Mouse (Mus musculus): Measurements from ENCODE around the gene Asf1b. TPM values are rescaled to one million over a fixed set of nuclear protein-coding genes. Genes with fewer than 3 reads are reported as not detected.

The Asf1b gene
- total RNA-seq, 2 experiments from 2014 or later, result 0.32 to 0.48 TPM

Small RNA genes within 50 kb of the gene (microRNA-seq; reads per million reads assigned to microRNA genes)
- gene Gm44330 (0 to 0.21 reads per million in 2 experiments), gene Gm44450 (0 to 0.21 reads per million in 2 experiments), gene Mir1199 (0.60 to 4.7 reads per million in 2 experiments), gene Mir8111 (5.7 to 8.1 reads per million in 2 experiments)

Other genes starting within 250 kb of the Asf1b start
- gene Ddx39, start 240.3 kb upstream of the Asf1b start, total RNA-seq (2021), result 10 to 100 TPM; 17.0 to 19.2 TPM
- gene Adgre5, start 214.2 kb upstream of the Asf1b start, total RNA-seq (2021), result 1 to 10 TPM; 7.6 to 7.7 TPM
- 100 to 1,000 TPM; 319 to 321 TPM for gene Adgrl1, start 55.4 kb upstream of the Asf1b start, total RNA-seq (2021)
- gene Gm10644, start 302 bp upstream of the Asf1b start, total RNA-seq (2021), result under 1 TPM; 0.43 to 0.47 TPM
- gene Prkaca, start 17.5 kb downstream of the Asf1b start, total RNA-seq (2021), result 100 to 1,000 TPM; 239 to 256 TPM
- 10 to 100 TPM; 42.1 to 43.1 TPM for gene Samd1, start 42.2 kb downstream of the Asf1b start, total RNA-seq (2021)
- under 1 TPM; 0.40 to 0.75 TPM for gene 1700067K01Rik, start 46.0 kb downstream of the Asf1b start, total RNA-seq (2021)
- gene 2210011C24Rik, start 56.7 kb downstream of the Asf1b start, total RNA-seq (2021), result 1 to 10 TPM in 1 of 2 experiments, under 1 TPM in 1; 0.52 to 1.2 TPM
- 1 to 10 TPM; 2.9 to 4.1 TPM for gene Palm3, start 66.0 kb downstream of the Asf1b start, total RNA-seq (2021)
- 1 to 10 TPM; 2.3 to 2.9 TPM for gene Il27ra, start 87.1 kb downstream of the Asf1b start, total RNA-seq (2021)
- gene Rln3, start 89.5 kb downstream of the Asf1b start, total RNA-seq (2021), result not detected
- 1 to 10 TPM; 4.2 to 4.4 TPM for gene Gm10643, start 109.6 kb downstream of the Asf1b start, total RNA-seq (2021)
- gene Rfx1, start 111.3 kb downstream of the Asf1b start, total RNA-seq (2021), result 10 to 100 TPM; 24.0 to 30.9 TPM
- 10 to 100 TPM; 16.7 to 20.9 TPM for gene Dcaf15, start 149.3 kb downstream of the Asf1b start, total RNA-seq (2021)
- not detected for gene Podnl1, start 170.5 kb downstream of the Asf1b start, total RNA-seq (2021)
- 10 to 100 TPM; 58.3 to 64.6 TPM for gene Cc2d1a, start 192.4 kb downstream of the Asf1b start, total RNA-seq (2021)
- gene 4930432K21Rik, start 192.5 kb downstream of the Asf1b start, total RNA-seq (2021), result 1 to 10 TPM; 1.7 to 1.8 TPM
- 1 to 10 TPM; 2.2 to 4.9 TPM for gene Nanos3, start 229.7 kb downstream of the Asf1b start, total RNA-seq (2021)

Data from layer of hippocampus, postnatal 36 days (tissue).